Mouse (Mus musculus) intestine, postnatal 0 days (tissue): ENCODE measurements around the gene Smarca2. TPM values are rescaled to one million over a fixed set of nuclear protein-coding genes. Genes with fewer than 3 reads are reported as not detected.

Source experiments
- ATAC-seq: fragments of 200-750 bp; cut with Nextera tagmentation; 2 replicates; pipeline ENCODE4 v1.8.0; 2017; ENCODE audit warnings: mild to moderate bottlenecking, moderate TSS enrichment, moderate library complexity
- H3K27ac ChIP-seq: fragments of 300-500 bp; sonication (generic); 2 replicates; pipeline ENCODE4 v1.5.1; 2014; ENCODE audit warnings: mild to moderate bottlenecking, low read depth, low read length, moderate library complexity
- H3K27me3 ChIP-seq: fragments of 300-500 bp; sonication (generic); replicated peaks from 2 replicates; pipeline ENCODE4 v1.6.1; 2014; ENCODE audit warnings: low read length, mixed read lengths; ENCODE audit not compliant: control insufficient read depth, insufficient read depth
- H3K36me3 ChIP-seq: fragments of 300-500 bp; sonication (generic); 2 replicates; pipeline ENCODE4 v1.6.1; 2014; ENCODE audit warnings: mild to moderate bottlenecking, moderate library complexity; ENCODE audit not compliant: control insufficient read depth, insufficient read depth
- H3K4me1 ChIP-seq: fragments of 300-500 bp; sonication (generic); replicated peaks from 2 replicates; pipeline ENCODE4 v1.6.1; 2014; ENCODE audit warnings: antibody characterized with exemption, low read length, mixed read lengths; ENCODE audit not compliant: control insufficient read depth, insufficient read depth
- H3K4me2 ChIP-seq: fragments of 300-500 bp; sonication (generic); replicated peaks from 2 replicates; pipeline ENCODE4 v1.6.1; 2014; ENCODE audit warnings: low read depth, mild to moderate bottlenecking, moderate library complexity
- H3K4me3 ChIP-seq: fragments of 300-500 bp; sonication (generic); 2 replicates; pipeline ENCODE4 v1.5.1; 2014; ENCODE audit warnings: low read depth, low read length
- H3K9ac ChIP-seq: fragments of 300-500 bp; sonication (generic); 2 replicates; pipeline ENCODE4 v1.6.1; 2014; ENCODE audit warnings: mild to moderate bottlenecking, low read depth, low read length
- H3K9me3 ChIP-seq: fragments of 300-500 bp; sonication (generic); 2 replicates; pipeline ENCODE4 v1.6.1; 2016; ENCODE audit warnings: mixed run types; ENCODE audit not compliant: control insufficient read depth
- CTCF ChIP-seq: sonication (generic); IDR thresholded peaks from 2 replicates; pipeline ENCODE4 v1.5.1; 2016; ENCODE audit warnings: low read depth, mild to moderate bottlenecking, control low read depth, antibody characterized with exemption, moderate library complexity
- WGBS: fragments of 180-500 bp; shearing (Covaris S2); extraction: QIAGEN DNeasy Blood & Tissue Kit; methylation state at CpG from one replicate; pipeline ENCODE4 v1.1.7; 2014; 5-methylcytosine and 5-hydroxymethylcytosine counted together
- polyA plus RNA-seq: library from polyadenylated mRNA; unstranded; fragments of >200 nt; fragmentation: Nextera tagmentation; extraction: Ambion mirVana; gene quantifications from 2 replicates; pipeline ENCODE4 v1.2.1, GENCODE M21; 2015

Gene Smarca2
- polyA plus RNA-seq, 1 experiment from 2014 or later = 18.1 TPM

DNA sequence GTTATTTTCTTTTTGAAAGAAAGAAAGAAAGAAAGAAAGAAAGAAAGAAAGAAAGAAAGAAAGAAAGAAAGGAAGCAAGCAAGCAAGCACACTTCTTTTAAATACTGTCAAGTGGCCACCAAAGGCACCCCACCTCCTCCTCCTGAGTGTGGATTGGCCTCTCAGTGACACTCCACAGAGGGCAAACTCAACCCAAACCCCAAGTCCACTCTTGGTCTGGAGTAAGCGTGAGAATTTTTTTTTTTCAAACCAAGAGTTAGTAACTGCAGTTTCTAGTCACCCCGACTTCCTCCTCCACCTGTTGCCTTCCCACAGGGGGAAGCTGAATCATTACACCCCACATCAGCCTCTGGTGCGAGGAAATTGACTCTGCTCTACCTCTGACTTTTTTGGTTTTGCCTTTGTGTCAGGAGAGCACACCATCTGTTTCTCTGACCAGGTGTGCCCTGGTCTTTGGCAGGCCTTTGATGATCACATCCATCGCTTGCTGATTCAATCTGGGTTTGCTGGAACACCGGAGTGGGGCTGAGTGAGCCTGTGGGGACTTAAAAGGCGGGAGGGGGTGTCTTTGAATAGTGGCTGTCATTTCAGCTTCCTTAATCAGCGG is 148.5 kb downstream of the Smarca2 start:
- Histone ChIP-seq H3K4me2 (no peak overlapping the region), H3K9ac (no peak overlapping the region), H3K27ac (no peak overlapping the region), H3K27me3 (no peaks in the 10 kb centered on the region), H3K4me3 (no peak overlapping the region), H3K36me3 (peaks cover 4% of the 10 kb centered on the region; the same call in 1 of the 2 replicates), H3K9me3 (no peaks in the 10 kb centered on the region), H3K4me1 (no peaks in the 10 kb centered on the region)
- 79% methylated on average over 7 of the region's 7 CpGs for WGBS
- TF ChIP-seq CTCF = no peak
- ATAC-seq = no peak

DNA sequence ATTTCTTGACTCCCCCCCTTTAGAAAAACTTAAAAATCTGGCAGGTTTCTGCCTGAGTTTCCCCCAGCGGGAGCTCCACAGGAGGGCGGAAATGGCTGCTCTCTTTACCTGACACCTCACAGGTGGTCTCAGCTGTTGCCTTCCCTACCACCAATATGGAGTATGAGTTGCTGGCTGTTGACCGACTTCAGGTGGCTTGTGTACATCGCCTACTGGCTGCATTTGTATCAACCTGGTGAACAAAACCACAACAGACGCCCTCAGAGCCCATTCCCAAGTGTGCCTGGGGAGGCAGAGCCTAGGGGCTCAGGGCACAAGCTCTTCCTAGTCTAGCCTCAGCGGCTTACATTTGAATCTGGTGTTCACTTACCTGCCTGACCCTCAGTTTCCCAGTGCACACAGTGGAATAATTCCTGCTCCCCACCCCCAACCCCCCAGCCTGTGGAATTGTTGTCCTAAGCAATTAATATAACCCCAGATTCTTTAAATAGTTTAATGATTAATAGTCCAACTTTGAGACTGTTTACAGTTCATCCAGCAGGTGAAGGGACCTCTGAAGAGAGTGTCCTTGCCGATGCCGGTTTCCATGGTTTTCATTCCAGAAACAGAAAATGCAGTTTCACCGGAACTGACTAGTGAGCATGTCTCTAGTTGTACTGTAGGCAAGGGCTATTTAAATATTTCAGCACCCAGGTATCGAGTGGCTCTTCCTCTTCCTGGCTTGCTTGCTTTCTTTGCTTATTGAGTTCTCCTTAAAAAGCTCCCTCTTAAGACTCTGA is 149.4 kb downstream of the Smarca2 start:
- H3K27me3 ChIP-seq = no peaks in the 10 kb centered on the region
- H3K36me3 ChIP-seq = peaks cover 4% of the 10 kb centered on the region; the same call in 1 of the 2 replicates
- H3K4me1 ChIP-seq = no peaks in the 10 kb centered on the region
- no peak overlapping the region for H3K4me2 ChIP-seq
- no peak for TF ChIP-seq CTCF
- no peak overlapping the region for H3K9ac ChIP-seq
- WGBS = 47% methylated on average over 10 of the region's 10 CpGs
- ATAC-seq = no peak
- H3K9me3 ChIP-seq = no peaks in the 10 kb centered on the region
- no peak overlapping the region for H3K4me3 ChIP-seq
- no peak overlapping the region for H3K27ac ChIP-seq

GRCm38 (mm10) chr19:26755991-26756390 is 151.1 kb downstream of the Smarca2 start:
- H3K9ac ChIP-seq = no peak overlapping the region
- H3K9me3 ChIP-seq = no peaks in the 10 kb centered on the region
- H3K27ac ChIP-seq = no peak overlapping the region
- H3K27me3 ChIP-seq = no peaks in the 10 kb centered on the region
- no peak for TF ChIP-seq CTCF
- no peak overlapping the region for H3K4me2 ChIP-seq
- no peaks in the 10 kb centered on the region for H3K4me1 ChIP-seq
- ATAC-seq = no peak
- H3K4me3 ChIP-seq = no peak overlapping the region
- peaks cover 7% of the 10 kb centered on the region; the same call in 1 of the 2 replicates for H3K36me3 ChIP-seq
- WGBS = 70% methylated on average over 6 of the region's 6 CpGs

- no peak for ATAC-seq
Measured at GRCm38 (mm10) chr19:26756399-26756798, 151.5 kb downstream of the Smarca2 start.

GRCm38 (mm10) chr19:26758156-26758555 is 153.3 kb downstream of the Smarca2 start:
- 80% methylated on average over 8 of the region's 8 CpGs for WGBS
- H3K9ac ChIP-seq = no peak overlapping the region
- ATAC-seq = no peak
- H3K4me3 ChIP-seq = no peak overlapping the region
- no peak overlapping the region for H3K27ac ChIP-seq
- peaks cover 5% of the 10 kb centered on the region; the same call in 1 of the 2 replicates for H3K36me3 ChIP-seq
- no peak for TF ChIP-seq CTCF
- no peak overlapping the region for H3K4me2 ChIP-seq
- no peaks in the 10 kb centered on the region for H3K4me1 ChIP-seq
- H3K27me3 ChIP-seq = no peaks in the 10 kb centered on the region
- no peaks in the 10 kb centered on the region for H3K9me3 ChIP-seq

More at GRCm38 (mm10) chr19:26756399-26756798, 151.5 kb downstream of the Smarca2 start:
- Histone ChIP-seq H3K36me3 (peaks cover 9% of the 10 kb centered on the region; the same call in 1 of the 2 replicates), H3K4me3 (no peak overlapping the region), H3K4me2 (no peak overlapping the region), H3K4me1 (no peaks in the 10 kb centered on the region), H3K9me3 (no peaks in the 10 kb centered on the region), H3K27ac (no peak overlapping the region), H3K9ac (no peak overlapping the region), H3K27me3 (no peaks in the 10 kb centered on the region)
- 73% methylated on average over 8 of the region's 8 CpGs for WGBS
- no peak for TF ChIP-seq CTCF

GRCm38 (mm10) chr19:26758620-26759019 is 153.8 kb downstream of the Smarca2 start:
- no peak overlapping the region for H3K4me2 ChIP-seq

More at GRCm38 (mm10) chr19:26758620-26759019, 153.8 kb downstream of the Smarca2 start:
- ATAC-seq = no peak
- Histone ChIP-seq H3K9me3 (no peaks in the 10 kb centered on the region), H3K4me3 (no peak overlapping the region), H3K27ac (no peak overlapping the region), H3K27me3 (no peaks in the 10 kb centered on the region), H3K36me3 (peaks cover 5% of the 10 kb centered on the region; the same call in 1 of the 2 replicates), H3K4me1 (no peaks in the 10 kb centered on the region), H3K9ac (no peak overlapping the region)
- TF ChIP-seq CTCF = no peak
- WGBS = 73% methylated on average over 7 of the region's 7 CpGs
